Mouse (Mus musculus) heart, embryonic 14.5 days (tissue): ENCODE measurements around the gene Pbx2. TPM values are rescaled to one million over a fixed set of nuclear protein-coding genes. Genes with fewer than 3 reads are reported as not detected.
A peak's percentile ranks its signal among the peaks of the same experiment; 100 is the strongest.

Experiments used
- ATAC-seq: fragments of 200-750 bp; cut with Nextera tagmentation; 2 replicates; pipeline ENCODE4 v1.8.0; 2017; ENCODE audit warnings: low read depth, moderate TSS enrichment; ENCODE audit not compliant: insufficient number of reproducible peaks, insufficient read depth, low FRiP score
- H3K27ac ChIP-seq, 2 experiments: fragments of 200-500 bp in 1 of 2; fragments of 300-500 bp in 1 of 2; sonication (generic) in 1 of 2; replicated peaks in 1 of 2; 2 replicates each; pipeline ENCODE4 v1.5.1; 2012 to 2014; ENCODE audit warnings: low read depth in 2 of 2, low read length in 2 of 2, control low read depth in 1 of 2, mild to moderate bottlenecking in 1 of 2, mixed read lengths in 1 of 2; ENCODE audit not compliant: control insufficient read depth in 1 of 2, insufficient read depth in 1 of 2
- H3K27me3 ChIP-seq: fragments of 300-500 bp; sonication (generic); 2 replicates; pipeline ENCODE4 v1.6.1; 2014; ENCODE audit warnings: mild to moderate bottlenecking, low read length, control low read depth; ENCODE audit not compliant: control insufficient read depth, insufficient read depth
- H3K36me3 ChIP-seq: fragments of 300-500 bp; sonication (generic); 2 replicates; pipeline ENCODE4 v1.6.1; 2014; ENCODE audit warnings: mild to moderate bottlenecking, control low read depth, low read length, mixed read lengths; ENCODE audit not compliant: control insufficient read depth, insufficient read depth
- H3K4me1 ChIP-seq, 2 experiments: fragments of 200-500 bp in 1 of 2; fragments of 300-500 bp in 1 of 2; sonication (generic) in 1 of 2; 2 replicates each; pipeline ENCODE4 v1.6.1; 2012 to 2014; ENCODE audit warnings: low read length in 2 of 2, control low read depth in 1 of 2, mixed read lengths in 1 of 2; ENCODE audit not compliant: control insufficient read depth in 2 of 2, insufficient read depth in 2 of 2
- H3K4me2 ChIP-seq: fragments of 300-500 bp; sonication (generic); 2 replicates; pipeline ENCODE4 v1.6.1; 2014; ENCODE audit warnings: mild to moderate bottlenecking, low read length
- H3K4me3 ChIP-seq, 2 experiments: fragments of 200-500 bp in 1 of 2; fragments of 300-500 bp in 1 of 2; sonication (generic) in 1 of 2; 2 replicates each; pipeline ENCODE4 v1.5.1; 2012 to 2014; ENCODE audit warnings: low read length in 2 of 2, mild to moderate bottlenecking in 2 of 2, control low read depth in 1 of 2, low read depth in 1 of 2, moderate library complexity in 1 of 2; ENCODE audit not compliant: control insufficient read depth in 1 of 2, insufficient read depth in 1 of 2
- H3K9ac ChIP-seq: fragments of 300-500 bp; sonication (generic); 2 replicates; pipeline ENCODE4 v1.6.1; 2014; ENCODE audit warnings: mild to moderate bottlenecking, low read length
- H3K9me3 ChIP-seq: fragments of 300-500 bp; sonication (generic); 2 replicates; pipeline ENCODE4 v1.6.1; 2016; ENCODE audit warnings: low read length, control low read depth; ENCODE audit not compliant: control insufficient read depth
- WGBS: fragments of 180-500 bp; shearing (Covaris S2); extraction: QIAGEN DNeasy Blood & Tissue Kit; methylation state at CpG from one replicate; pipeline ENCODE4 v1.1.7; 2014; 5-methylcytosine and 5-hydroxymethylcytosine counted together
- polyA plus RNA-seq: library from polyadenylated mRNA; unstranded; fragments of >200 nt; fragmentation: Nextera tagmentation; extraction: Ambion mirVana; gene quantifications from 2 replicates; pipeline ENCODE4 v1.2.1, GENCODE M21; 2014

Gene Pbx2
- polyA plus RNA-seq, 1 experiment from 2014 or later: 7.9 TPM

- Histone ChIP-seq H3K27me3 (no peaks in the 10 kb centered on the region), H3K4me1 (peaks cover 4 to 17% of the 10 kb centered on the region in 2 experiments; a peak in 3 of 4 replicates), H3K36me3 (no peaks in the 10 kb centered on the region), H3K27ac (peak overlapping the region; percentile 15 to 67), H3K4me3 (no peak overlapping the region), H3K9me3 (no peaks in the 10 kb centered on the region), H3K4me2 (no peak overlapping the region), H3K9ac (no peak overlapping the region)
- WGBS: 17% methylated on average over 11 of the region's 11 CpGs
- ATAC-seq: no peak
These were observed 49.9 kb downstream of the Pbx2 start for GRCm38 (mm10) chr17:34640778-34641601.

GRCm38 (mm10) chr17:34641945-34642344 lies 50.9 kb downstream of the Pbx2 start:
- Histone ChIP-seq H3K36me3 (no peaks in the 10 kb centered on the region), H3K4me3 (no peak overlapping the region), H3K4me2 (no peak overlapping the region), H3K27ac (no peak overlapping the region), H3K4me1 (peaks cover 4 to 24% of the 10 kb centered on the region in 2 experiments; a peak in 3 of 4 replicates), H3K9ac (no peak overlapping the region), H3K27me3 (no peaks in the 10 kb centered on the region), H3K9me3 (no peaks in the 10 kb centered on the region)
- no peak for ATAC-seq
- 84% methylated on average over 3 of the region's 3 CpGs for WGBS

GRCm38 (mm10) chr17:34643379-34643778 lies 52.3 kb downstream of the Pbx2 start:
- no peak overlapping the region for H3K27ac ChIP-seq
- no peak overlapping the region for H3K4me2 ChIP-seq
- H3K9me3 ChIP-seq: no peaks in the 10 kb centered on the region
- WGBS: 86% methylated on average over 4 of the region's 4 CpGs
- no peak overlapping the region for H3K4me3 ChIP-seq
- peaks cover 10 to 31% of the 10 kb centered on the region in 2 experiments for H3K4me1 ChIP-seq
- ATAC-seq: no peak
- no peaks in the 10 kb centered on the region for H3K27me3 ChIP-seq
- H3K9ac ChIP-seq: no peak overlapping the region
- no peaks in the 10 kb centered on the region for H3K36me3 ChIP-seq

- no peak overlapping the region for H3K27ac ChIP-seq
- H3K9me3 ChIP-seq: no peaks in the 10 kb centered on the region
- H3K27me3 ChIP-seq: no peaks in the 10 kb centered on the region
- peaks cover 10 to 31% of the 10 kb centered on the region in 2 experiments for H3K4me1 ChIP-seq
- H3K4me3 ChIP-seq: no peak overlapping the region
- no peak for ATAC-seq
- H3K4me2 ChIP-seq: no peak overlapping the region
- H3K9ac ChIP-seq: no peak overlapping the region
- H3K36me3 ChIP-seq: peaks cover 2% of the 10 kb centered on the region
- WGBS: 71% methylated on average over 10 of the region's 10 CpGs
These were observed 52.9 kb downstream of the Pbx2 start for GRCm38 (mm10) chr17:34643944-34644343.

GRCm38 (mm10) chr17:34644608-34645007 lies 53.5 kb downstream of the Pbx2 start, which contains the start of gene Fkbpl:
Fkbpl (plus strand) TSS chr17:34644764.
- Histone ChIP-seq H3K9ac (peak within 1 kb of the TSS; percentile 80), H3K36me3 (peaks cover 9% of the 10 kb centered on the region), H3K9me3 (no peaks in the 10 kb centered on the region), H3K27ac (peak within 1 kb of the TSS; percentile 67 to 69), H3K4me2 (peak within 1 kb of the TSS; percentile 69), H3K4me1 (peaks cover 10 to 31% of the 10 kb centered on the region in 2 experiments), H3K27me3 (no peaks in the 10 kb centered on the region), H3K4me3 (peak within 1 kb of the TSS; percentile 60 to 75)
- WGBS: 2% methylated on average over 16 of the region's 16 CpGs
- peak; percentile 73 for ATAC-seq

- Histone ChIP-seq H3K4me3 (peak overlapping the region; percentile 60 to 75), H3K4me1 (peaks cover 10 to 31% of the 10 kb centered on the region in 2 experiments), H3K27me3 (no peaks in the 10 kb centered on the region), H3K9ac (peak overlapping the region; percentile 80), H3K36me3 (peaks cover 16% of the 10 kb centered on the region), H3K9me3 (no peaks in the 10 kb centered on the region), H3K4me2 (peak overlapping the region; percentile 69), H3K27ac (peak overlapping the region in 1 of 2 experiments; percentile 69; a peak in 2 of 4 replicates)
- WGBS: 35% methylated on average over 10 of the region's 10 CpGs
- ATAC-seq: no peak
These were observed 54.3 kb downstream of the Pbx2 start for GRCm38 (mm10) chr17:34645256-34645829.

- no peak for ATAC-seq
- no peaks in the 10 kb centered on the region for H3K27me3 ChIP-seq
- WGBS: 83% methylated on average over 30 of the region's 30 CpGs
- no peak overlapping the region for H3K27ac ChIP-seq
- peaks cover 23% of the 10 kb centered on the region for H3K36me3 ChIP-seq
- H3K4me3 ChIP-seq: no peak overlapping the region; a peak in 1 of 4 replicates
- peak overlapping the region; percentile 69 for H3K4me2 ChIP-seq
- H3K9me3 ChIP-seq: no peaks in the 10 kb centered on the region
- H3K4me1 ChIP-seq: peaks cover 10 to 26% of the 10 kb centered on the region in 2 experiments
- H3K9ac ChIP-seq: no peak overlapping the region
These were observed 54.9 kb downstream of the Pbx2 start for GRCm38 (mm10) chr17:34645831-34646511.
